Mouse (Mus musculus) left cerebral cortex, postnatal 4 days (tissue): Measurements from ENCODE around the gene Dlx5. TPM values are rescaled to one million over a fixed set of nuclear protein-coding genes. Genes with fewer than 3 reads are reported as not detected.

Experiments
- DNase-seq: peaks from one replicate; pipeline ENCODE4 v3.0.0-alpha.2; 2022
- intact Hi-C: fragments of 180-260 bp; cut with DNase I; formaldehyde crosslinking; loops from one replicate; pipeline ENCODE4 v1.15.1; 2025
- total RNA-seq, 2 experiments: library from RNA; stranded (reverse); gene quantifications; 2 replicates each; pipeline ENCODE4 v1.2.3; 2021

The Dlx5 gene
- total RNA-seq, 2 experiments from 2014 or later: 15.2 to 18.4 TPM

GRCm38 (mm10) chr6:6861086-6861797 lies 20.6 kb downstream of the Dlx5 start:
- no peak for DNase-seq
- intact Hi-C loops: no loop called here

GRCm38 (mm10) chr6:6860411-6861085 lies 21.3 kb downstream of the Dlx5 start:
- intact Hi-C loops: no loop called here
- no peak for DNase-seq

GRCm38 (mm10) chr6:6859950-6860410 lies 21.9 kb downstream of the Dlx5 start:
- no peak for DNase-seq
- intact Hi-C loops: no loop called here

DNA sequence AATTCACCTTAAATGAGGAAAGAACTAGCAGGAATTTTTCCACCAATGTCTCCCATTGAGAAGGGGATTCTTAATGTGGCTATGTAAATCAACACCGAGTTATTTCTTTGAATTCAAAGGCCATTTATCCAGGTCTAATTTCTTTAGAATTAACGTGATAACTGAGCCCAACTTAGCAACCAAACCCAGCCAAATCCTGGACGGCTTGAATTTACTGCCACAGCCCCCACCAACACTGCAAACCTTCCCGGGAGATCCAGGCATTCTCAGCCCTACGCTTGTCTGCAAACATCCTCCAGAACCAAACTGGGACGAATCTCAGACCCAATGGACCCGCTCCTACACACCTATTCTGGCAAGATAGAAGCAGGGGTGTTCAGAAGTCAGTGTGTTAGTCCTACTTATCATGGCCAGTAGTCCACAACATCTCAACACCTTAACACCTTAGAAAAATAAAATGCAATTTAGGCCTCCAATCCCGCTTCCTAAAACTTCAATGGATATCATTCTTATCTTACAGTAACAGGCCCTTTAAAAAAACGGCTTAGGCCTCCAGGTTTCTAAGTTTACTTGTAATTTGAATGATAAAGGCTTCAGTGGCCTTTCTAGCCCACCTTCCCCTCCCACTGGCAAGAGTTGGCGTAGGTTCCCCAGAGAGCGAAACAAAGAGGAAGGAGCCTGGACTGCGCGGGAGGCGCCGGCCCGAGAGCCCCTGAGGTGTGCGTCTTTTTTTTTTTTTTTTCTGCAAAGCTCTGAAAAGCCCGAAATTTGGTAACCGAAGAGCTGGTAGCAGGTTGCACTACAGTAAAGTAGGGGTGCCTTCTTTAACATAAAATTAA lies 22.6 kb downstream of the Dlx5 start:
- intact Hi-C loops: no loop called here
- no peak for DNase-seq

- no peak for DNase-seq
- intact Hi-C loops: no loop called here
These were observed 23.3 kb downstream of the Dlx5 start for GRCm38 (mm10) chr6:6858571-6858970.

DNA sequence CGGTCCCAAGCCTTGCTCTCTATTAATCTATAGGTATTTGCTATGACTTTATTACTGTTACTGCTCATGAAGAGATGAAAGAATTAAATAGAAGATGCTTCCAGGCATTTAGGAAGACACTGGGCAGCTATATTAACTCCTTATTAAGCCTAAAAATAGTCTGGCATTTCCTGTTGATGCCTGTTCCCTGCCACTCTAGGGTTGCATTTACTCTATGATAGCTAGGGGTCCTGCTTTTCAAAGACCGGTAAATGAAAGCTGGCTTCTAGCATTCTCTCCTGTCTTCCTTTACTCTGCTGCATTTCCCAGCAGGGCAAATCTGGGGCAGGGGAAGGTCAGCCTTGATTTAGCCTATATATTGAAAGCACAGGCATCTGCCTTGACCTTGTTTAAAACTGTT lies 24.1 kb downstream of the Dlx5 start:
- no peak for DNase-seq
- intact Hi-C loops: no loop called here

DNA sequence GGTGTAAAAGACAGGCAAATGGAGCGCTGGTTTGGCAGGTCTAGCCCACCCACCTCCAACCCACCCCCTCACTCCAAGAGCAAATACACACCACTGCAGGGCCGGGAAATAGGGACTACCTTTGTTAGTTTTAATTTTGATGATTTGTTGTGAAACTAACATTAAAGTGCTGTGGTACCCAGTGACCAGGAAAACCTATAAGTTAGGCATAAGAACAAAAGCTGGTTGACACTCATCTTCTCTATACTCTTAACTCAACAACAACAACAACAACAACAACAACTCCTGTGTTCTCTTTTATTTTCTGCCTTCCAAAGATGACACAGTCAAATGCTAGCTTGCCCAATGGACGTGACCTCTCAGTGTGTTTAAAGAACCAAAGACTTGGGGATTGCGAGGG lies 25.0 kb downstream of the Dlx5 start:
- intact Hi-C loops: no loop called here
- DNase-seq: no peak

GRCm38 (mm10) chr6:6856316-6856715 lies 25.6 kb downstream of the Dlx5 start:
- DNase-seq: no peak
- intact Hi-C loops: no loop called here

DNA sequence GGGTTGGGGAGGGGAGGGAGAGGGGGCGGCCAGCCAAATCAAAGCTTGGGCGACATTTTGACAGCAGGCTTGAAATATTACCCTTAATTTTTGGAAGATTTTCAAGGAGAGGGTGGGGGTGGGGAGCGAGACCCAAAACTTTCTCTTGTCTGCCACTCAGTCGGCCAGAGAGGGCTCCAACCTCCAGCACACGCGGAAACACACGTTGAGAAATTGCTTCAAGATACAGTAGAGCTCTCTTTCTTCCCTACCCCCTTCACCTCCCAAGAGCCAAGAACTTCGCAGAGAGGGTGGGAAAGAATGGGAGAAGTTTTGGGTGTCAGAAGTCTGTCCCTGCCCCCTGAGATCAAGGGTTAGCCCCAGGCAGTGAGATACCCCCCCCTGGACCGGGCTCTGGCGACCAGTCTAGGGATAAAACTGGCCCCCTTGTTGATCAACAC lies 26.1 kb downstream of the Dlx5 start:
- DNase-seq: no peak
- intact Hi-C loops: no loop called here

DNA sequence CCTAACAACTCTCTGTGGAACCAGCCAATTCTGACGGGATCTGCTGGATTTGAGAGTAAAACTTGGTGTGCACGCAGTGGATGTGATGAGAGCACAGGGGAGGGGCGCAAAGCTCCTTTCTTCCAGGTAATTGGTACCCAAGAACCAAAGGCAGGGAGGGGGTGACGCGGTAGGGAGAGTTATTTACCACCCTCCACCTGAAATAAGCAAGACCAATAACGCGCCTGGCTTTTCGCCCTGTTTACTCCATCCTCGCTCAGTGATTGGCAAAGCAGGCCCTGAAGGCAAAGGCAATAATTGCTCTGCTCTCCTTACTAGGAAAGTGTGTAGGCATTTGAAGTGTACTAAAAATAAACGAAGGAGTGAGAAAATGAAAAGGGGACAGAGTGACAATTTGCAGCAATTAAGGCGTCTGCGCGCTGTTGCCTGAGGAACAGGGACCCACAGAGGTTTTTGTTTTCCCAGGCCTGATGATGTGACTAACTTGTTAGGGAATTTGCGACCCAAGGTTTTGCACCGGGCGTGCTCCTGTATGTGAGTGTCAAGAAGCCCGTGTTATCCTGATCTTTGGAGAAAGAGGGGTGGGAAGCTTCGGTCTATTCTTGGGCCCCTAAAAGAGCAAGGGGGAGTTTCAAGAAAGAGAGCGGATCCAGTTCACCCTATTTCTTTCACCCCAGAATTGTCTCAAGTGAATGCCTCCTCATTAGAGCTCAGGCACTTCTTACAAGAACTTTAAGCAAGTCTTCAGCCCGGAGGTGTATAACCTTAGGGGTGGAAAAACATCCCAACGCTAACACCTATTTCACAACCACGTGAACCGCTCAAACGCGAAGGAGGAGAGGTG lies 26.8 kb downstream of the Dlx5 start:
- intact Hi-C loops: no loop called here
- no peak for DNase-seq

DNA sequence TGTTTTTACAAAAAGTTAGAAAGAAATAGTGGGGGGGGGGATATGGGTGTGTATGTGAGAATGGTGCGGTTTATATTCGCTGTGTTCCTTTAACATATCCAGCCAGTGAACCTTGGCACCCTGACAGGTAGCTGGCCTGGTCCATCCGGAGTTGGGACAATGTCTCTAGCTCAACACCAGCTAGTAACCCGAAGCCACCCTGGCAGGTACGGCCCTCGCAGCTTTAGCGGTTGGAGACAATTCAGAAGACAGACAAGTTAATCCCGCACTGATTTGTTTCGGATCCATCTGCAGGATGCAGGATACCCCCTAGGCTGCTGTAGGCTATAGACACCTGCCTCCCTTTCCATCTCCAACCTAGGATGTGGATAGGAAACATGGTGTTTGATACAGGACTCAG lies 27.7 kb downstream of the Dlx5 start:
- intact Hi-C loops: no loop called here
- DNase-seq: no peak

DNA sequence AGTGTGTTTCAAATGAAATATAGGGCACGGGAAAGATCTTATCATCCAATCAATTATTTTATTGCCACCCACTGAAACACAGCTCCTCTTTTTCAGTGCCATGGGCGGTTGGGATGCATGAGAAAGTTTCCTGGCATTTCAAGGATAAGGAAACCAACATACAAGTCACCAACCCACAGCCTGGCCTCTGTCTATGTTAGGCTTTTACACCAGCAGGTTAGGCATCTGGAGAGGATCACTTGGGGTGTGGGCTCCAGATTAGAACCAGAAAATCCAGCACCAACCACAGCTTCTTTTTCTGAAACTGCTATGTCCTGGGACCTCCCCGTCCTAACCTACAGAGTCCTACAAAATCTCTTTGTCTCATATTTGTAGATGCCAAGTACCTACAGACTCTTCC lies 28.9 kb downstream of the Dlx5 start:
- intact Hi-C loops: no loop called here
- DNase-seq: no peak

DNA sequence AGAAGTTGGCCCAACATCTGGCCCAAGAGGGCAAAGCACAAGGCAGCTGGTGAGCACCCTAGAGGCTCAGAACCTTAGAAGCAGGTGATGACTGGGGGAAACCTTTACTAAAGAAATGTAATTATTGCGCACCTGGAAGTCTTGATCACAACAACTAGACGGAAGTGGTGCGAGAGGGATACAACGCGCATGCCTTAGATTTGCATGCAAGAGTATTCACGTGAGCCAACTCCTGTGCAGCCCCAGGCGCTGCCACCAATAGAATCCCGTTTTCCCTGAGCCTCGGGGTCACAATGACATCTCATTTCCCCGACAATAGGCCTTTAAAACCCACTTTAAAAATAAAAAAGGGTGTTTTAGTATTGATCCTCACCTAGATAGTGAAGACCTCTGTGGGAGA lies 30.7 kb downstream of the Dlx5 start:
- intact Hi-C loops: no loop called here
- no peak for DNase-seq

DNA sequence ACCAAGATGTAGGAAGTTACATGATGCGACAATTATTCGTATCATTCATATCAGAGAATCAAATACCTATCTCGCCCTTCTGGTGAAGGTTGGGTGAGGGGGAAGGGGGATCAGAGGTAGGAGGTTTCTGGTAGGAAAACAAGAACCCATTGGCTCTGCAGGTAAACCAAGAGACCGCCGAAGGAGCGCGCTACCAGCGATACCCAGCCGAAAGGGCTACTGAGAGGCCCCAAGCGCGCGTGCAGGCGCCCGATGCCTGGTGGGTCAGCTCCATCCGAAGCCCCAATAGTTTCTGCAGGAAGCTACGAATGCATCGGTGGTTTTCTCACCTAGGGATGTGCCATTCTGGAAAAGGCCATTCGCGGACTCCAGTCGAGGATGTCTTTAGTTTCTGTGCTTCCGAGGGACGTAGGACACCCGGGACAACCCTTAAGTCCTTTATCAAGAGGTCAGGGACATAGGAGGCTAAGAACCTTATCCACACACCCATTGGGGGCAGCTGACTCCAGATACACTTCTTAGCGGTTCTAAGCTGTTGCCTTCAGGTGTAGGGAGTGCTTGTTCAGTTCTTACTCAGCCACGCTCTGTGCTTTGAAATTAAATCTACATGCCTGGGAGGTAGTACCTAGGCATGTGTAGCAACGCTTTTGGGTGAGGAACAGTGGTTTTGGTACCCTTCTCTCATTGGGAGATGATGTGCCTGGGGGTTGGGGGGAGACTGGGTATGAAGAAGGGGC lies 31.4 kb downstream of the Dlx5 start:
- no peak for DNase-seq
- intact Hi-C loops: no loop called here

DNA sequence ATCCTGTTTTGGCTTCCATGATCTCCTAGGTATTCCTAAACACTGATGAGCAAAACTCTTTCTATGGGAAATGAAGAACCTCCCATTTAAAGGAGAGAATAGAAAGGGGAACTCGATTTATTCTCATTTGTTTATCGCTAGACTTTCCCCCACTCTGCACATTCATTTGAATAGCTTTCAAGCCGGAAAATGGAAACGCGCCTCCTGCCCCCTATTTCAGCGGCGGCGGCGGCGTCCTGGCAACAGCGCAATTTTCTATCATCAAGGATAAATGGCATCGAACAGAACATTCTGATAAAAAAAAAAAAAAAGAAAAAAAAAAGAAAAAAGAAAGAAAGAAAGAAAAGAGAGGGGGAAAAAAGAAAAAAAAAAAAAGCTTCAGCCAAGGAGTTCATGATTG lies 32.1 kb downstream of the Dlx5 start:
- intact Hi-C loops: no loop called here
- DNase-seq: no peak

GRCm38 (mm10) chr6:6848541-6848940 lies 33.3 kb downstream of the Dlx5 start:
- DNase-seq: no peak
- intact Hi-C loops: no loop called here

DNA sequence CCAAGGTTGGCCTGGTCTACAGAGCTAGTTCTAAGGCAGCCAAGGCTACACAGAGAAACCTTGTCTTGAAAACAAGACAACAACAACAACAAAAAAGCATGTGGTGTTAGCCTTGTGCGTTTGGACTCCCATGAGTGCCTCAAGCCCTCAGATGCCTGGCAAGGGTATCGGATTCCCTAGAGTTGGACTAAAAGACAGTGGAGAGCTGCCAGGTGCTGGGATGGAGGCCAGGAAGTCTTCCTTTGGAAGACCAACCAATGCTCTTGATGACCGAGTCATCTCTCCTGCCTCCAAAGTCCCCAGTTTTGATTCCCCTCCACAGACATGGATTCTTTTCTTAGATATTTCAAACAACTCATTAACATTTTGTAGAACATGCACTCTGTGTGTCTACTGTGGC lies 48.6 kb downstream of the Dlx5 start:
- DNase-seq: peak; percentile 17
- intact Hi-C loops: no loop called here

- intact Hi-C loops: no loop called here
- DNase-seq: no peak
These were observed 51.4 kb downstream of the Dlx5 start for GRCm38 (mm10) chr6:6830446-6830845.
